Mouse (Mus musculus): ENCODE results near the gene Etfrf1. TPM values are rescaled to one million over a fixed set of nuclear protein-coding genes. Genes with fewer than 3 reads are reported as not detected.

Etfrf1 gene
- polyA plus RNA-seq, 1 experiment from 2014 or later, result 24.3 TPM

DNA sequence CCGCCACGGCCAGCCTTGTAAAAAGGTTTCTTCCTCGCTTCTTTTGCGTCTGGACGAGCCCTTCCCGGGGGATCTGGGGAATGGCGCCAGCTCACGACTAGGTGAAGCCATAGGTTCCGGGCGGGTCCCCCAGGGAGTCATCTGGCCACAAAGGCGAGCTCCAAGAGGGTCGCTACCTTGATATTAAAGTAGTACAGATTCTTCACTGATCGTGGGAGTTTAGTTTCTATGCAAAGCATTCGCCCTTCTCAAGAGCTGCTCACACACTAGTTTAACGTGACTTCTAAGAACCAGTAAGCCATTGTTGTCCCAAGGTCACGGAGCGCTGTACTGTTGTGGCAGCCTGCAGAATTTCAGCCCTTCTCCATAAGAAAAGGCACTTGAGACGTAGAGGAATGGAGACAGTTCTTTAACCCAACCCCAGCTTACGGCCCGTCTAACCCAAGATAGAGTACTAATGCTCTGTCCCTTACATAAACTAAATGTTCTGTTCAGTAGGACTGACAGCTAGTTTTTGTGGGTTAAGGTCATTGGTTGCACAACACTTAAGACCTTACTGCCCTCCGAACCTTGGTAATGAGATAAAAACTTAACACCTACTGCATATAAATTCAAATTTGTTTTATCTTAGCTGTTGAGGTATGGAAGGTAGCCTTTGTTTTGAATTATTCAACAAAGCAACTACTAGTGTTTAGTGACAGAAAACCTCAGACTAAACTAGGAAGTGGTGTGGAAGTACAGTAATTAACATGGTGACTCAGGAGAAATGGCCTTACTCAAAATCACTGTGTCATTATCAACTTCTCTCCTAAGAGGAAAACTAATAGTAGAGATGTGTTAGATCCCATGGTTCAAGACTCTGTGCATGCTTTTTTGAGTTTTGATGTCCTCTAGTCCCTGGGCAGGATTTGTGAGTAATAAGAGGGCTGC lies 707 bp downstream of the Etfrf1 start:
- H3K9me3 ChIP-seq (ENCODE audit: control insufficient read depth, low read length), result no peaks in the 10 kb centered on the region
- ATAC-seq, result no peak; the same call in 1 of the 2 replicates

DNA sequence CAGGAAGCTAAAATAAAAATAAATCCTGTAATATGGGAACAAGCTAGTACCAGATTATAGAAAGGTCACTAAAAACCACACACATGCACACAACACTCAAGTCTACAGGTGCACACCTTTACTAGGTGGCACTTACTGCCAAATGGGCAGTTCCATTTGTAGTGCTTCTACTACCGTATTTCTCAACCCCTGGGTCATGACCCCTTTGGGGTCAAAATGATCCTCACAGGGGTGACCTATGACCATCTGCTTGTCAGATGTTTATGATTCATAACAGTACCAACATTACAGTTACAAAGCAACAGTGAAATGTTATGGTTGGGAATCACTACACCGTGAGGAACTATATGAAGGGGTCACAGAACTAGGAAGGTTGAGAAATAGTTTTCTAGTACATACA lies 3.0 kb downstream of the Etfrf1 start:
- Histone ChIP-seq H3K36me3 (ENCODE audit: control insufficient read depth, insufficient read depth) (peaks cover 6% of the 10 kb centered on the region; the same call in 1 of the 2 replicates), H3K4me2 (ENCODE audit: low read length) (no peak overlapping the region), H3K27me3 (replicated peaks; ENCODE audit: control insufficient read depth, insufficient read depth, low read length) (no peaks in the 10 kb centered on the region), H3K9ac (replicated peaks; ENCODE audit: low read depth, low read length) (no peak overlapping the region), H3K4me1 (replicated peaks; ENCODE audit: control insufficient read depth, insufficient read depth, low read length) (peaks cover 11% of the 10 kb centered on the region), H3K4me3 (replicated peaks; ENCODE audit: low read length) (no peak overlapping the region), H3K9me3 (ENCODE audit: control insufficient read depth, low read length) (no peaks in the 10 kb centered on the region), H3K27ac (ENCODE audit: low read length) (no peak overlapping the region)
- ATAC-seq, result no peak
- 86% methylated on average over 2 of the region's 2 CpGs for WGBS

More for the DNA sequence above, 707 bp downstream of the Etfrf1 start:
- WGBS, result 3% methylated on average over 21 of the region's 21 CpGs
- Histone ChIP-seq H3K27me3 (replicated peaks; ENCODE audit: control insufficient read depth, insufficient read depth, low read length) (no peaks in the 10 kb centered on the region), H3K9ac (replicated peaks; ENCODE audit: low read depth, low read length) (peak overlapping the region; percentile 75), H3K4me3 (replicated peaks; ENCODE audit: low read length) (peak overlapping the region; percentile 62), H3K36me3 (ENCODE audit: control insufficient read depth, insufficient read depth) (no peaks in the 10 kb centered on the region), H3K4me1 (replicated peaks; ENCODE audit: control insufficient read depth, insufficient read depth, low read length) (peaks cover 11% of the 10 kb centered on the region), H3K4me2 (ENCODE audit: low read length) (peak overlapping the region; percentile 65), H3K27ac (ENCODE audit: low read length) (peak overlapping the region; percentile 91)

DNA sequence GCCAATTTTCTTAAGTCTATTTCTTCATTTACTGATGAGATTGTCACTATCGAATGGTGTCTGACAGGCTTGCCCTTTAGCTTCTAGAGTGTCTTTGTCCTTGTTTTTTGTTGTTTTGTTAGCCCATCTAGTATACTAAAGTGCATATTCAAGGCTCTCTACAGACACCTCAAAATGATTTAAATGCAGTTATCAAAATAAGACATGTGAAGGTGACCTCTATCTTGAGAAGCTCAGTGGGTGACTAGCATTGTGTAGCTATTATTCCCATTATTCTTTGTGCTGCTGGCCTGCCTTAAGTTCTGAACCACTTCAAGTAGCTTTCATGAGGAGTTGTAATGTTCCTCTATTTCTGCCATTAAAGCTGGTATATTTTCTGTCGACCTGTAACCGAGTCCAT lies 4.9 kb downstream of the Etfrf1 start:
- 87% methylated on average over 3 of the region's 3 CpGs for WGBS
- Histone ChIP-seq H3K9ac (replicated peaks; ENCODE audit: low read depth, low read length) (no peak overlapping the region), H3K4me2 (ENCODE audit: low read length) (no peak overlapping the region), H3K36me3 (ENCODE audit: control insufficient read depth, insufficient read depth) (peaks cover 12% of the 10 kb centered on the region), H3K4me3 (replicated peaks; ENCODE audit: low read length) (no peak overlapping the region), H3K27ac (ENCODE audit: low read length) (no peak overlapping the region), H3K27me3 (replicated peaks; ENCODE audit: control insufficient read depth, insufficient read depth, low read length) (no peaks in the 10 kb centered on the region), H3K4me1 (replicated peaks; ENCODE audit: control insufficient read depth, insufficient read depth, low read length) (peaks cover 5% of the 10 kb centered on the region), H3K9me3 (ENCODE audit: control insufficient read depth, low read length) (no peaks in the 10 kb centered on the region)
- no peak for ATAC-seq

DNA sequence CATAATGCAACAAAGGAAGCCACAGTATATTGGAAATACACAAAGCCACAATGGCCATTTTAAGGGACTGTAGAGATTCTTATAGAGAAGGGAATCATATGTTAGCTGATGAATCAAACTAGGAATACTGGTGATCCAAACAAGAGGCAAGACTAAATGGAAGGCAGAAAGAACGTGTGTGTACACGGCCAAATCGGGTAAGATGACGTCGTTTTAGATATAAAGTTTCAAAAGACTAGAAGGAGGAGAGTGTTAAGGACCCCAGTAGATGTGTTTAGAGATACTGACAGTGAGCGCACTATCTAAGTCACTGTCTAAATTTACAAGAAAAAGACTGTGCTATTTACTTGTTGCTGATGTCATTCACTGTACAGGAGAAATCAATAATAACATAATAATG lies 13.3 kb downstream of the Etfrf1 start:
- H3K27me3 ChIP-seq (replicated peaks; ENCODE audit: control insufficient read depth, insufficient read depth, low read length), result no peaks in the 10 kb centered on the region
- H3K4me1 ChIP-seq (replicated peaks; ENCODE audit: control insufficient read depth, insufficient read depth, low read length), result no peaks in the 10 kb centered on the region
- H3K9ac ChIP-seq (replicated peaks; ENCODE audit: low read depth, low read length), result no peak overlapping the region
- no peaks in the 10 kb centered on the region for H3K9me3 ChIP-seq (ENCODE audit: control insufficient read depth, low read length)
- WGBS, result 89% methylated on average over 6 of the region's 6 CpGs
- no peak overlapping the region for H3K4me2 ChIP-seq (ENCODE audit: low read length)
- H3K36me3 ChIP-seq (ENCODE audit: control insufficient read depth, insufficient read depth), result peaks cover 6% of the 10 kb centered on the region
- H3K27ac ChIP-seq (ENCODE audit: low read length), result no peak overlapping the region
- H3K4me3 ChIP-seq (replicated peaks; ENCODE audit: low read length), result no peak overlapping the region
- ATAC-seq, result no peak

DNA sequence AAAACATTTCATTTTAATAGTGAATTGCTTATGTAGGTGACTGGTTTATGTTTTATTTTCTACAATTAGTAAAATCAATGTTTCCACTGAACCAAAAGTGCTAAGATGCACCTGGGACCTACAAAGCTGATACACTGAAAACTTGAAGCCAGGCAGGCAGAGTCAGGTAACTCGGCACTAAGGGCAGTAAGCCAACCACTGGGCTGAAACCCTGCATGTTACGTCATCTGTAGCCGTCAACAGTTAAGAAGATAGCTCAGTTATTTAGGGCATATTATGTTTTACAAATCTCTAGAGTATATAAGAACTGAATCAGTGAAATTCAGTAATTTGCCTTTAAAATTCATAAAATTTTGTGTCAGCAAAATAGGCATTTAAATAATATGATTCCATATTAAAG lies 15.4 kb downstream of the Etfrf1 start:
- Histone ChIP-seq H3K9me3 (ENCODE audit: control insufficient read depth, low read length) (no peaks in the 10 kb centered on the region), H3K4me1 (replicated peaks; ENCODE audit: control insufficient read depth, insufficient read depth, low read length) (no peaks in the 10 kb centered on the region), H3K27ac (ENCODE audit: low read length) (no peak overlapping the region), H3K36me3 (ENCODE audit: control insufficient read depth, insufficient read depth) (peaks cover 4% of the 10 kb centered on the region), H3K4me3 (replicated peaks; ENCODE audit: low read length) (no peak overlapping the region), H3K27me3 (replicated peaks; ENCODE audit: control insufficient read depth, insufficient read depth, low read length) (no peaks in the 10 kb centered on the region), H3K4me2 (ENCODE audit: low read length) (no peak overlapping the region), H3K9ac (replicated peaks; ENCODE audit: low read depth, low read length) (no peak overlapping the region)
- WGBS, result 85% methylated on average over 3 of the region's 3 CpGs
- ATAC-seq, result no peak

DNA sequence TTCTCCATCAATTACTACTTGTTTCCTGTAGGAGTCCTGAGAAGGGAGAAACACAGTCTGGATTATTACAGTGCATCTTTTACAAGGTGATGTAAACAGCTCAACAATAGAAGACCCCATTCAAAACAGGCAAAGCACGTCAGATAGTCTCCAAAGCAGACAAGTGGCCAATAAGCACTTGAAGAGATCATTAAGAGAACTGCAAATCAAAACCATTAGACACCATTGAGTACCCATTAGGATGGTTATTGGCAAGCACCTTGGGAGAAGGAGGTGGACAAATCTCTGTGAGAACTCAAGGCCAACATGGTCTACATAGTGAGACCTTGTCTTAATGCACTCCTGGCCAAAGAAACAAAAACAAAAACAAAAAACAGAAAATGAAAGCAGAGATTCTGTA lies 23.5 kb downstream of the Etfrf1 start:
- Histone ChIP-seq H3K27me3 (replicated peaks; ENCODE audit: control insufficient read depth, insufficient read depth, low read length) (no peaks in the 10 kb centered on the region), H3K9ac (replicated peaks; ENCODE audit: low read depth, low read length) (no peak overlapping the region), H3K4me1 (replicated peaks; ENCODE audit: control insufficient read depth, insufficient read depth, low read length) (no peaks in the 10 kb centered on the region), H3K9me3 (ENCODE audit: control insufficient read depth, low read length) (no peaks in the 10 kb centered on the region), H3K4me2 (ENCODE audit: low read length) (no peak overlapping the region), H3K36me3 (ENCODE audit: control insufficient read depth, insufficient read depth) (peaks cover 4% of the 10 kb centered on the region), H3K27ac (ENCODE audit: low read length) (no peak overlapping the region), H3K4me3 (replicated peaks; ENCODE audit: low read length) (no peak overlapping the region)
- no peak for ATAC-seq
- WGBS, result 44% methylated on average over 1 of the region's 1 CpGs

DNA sequence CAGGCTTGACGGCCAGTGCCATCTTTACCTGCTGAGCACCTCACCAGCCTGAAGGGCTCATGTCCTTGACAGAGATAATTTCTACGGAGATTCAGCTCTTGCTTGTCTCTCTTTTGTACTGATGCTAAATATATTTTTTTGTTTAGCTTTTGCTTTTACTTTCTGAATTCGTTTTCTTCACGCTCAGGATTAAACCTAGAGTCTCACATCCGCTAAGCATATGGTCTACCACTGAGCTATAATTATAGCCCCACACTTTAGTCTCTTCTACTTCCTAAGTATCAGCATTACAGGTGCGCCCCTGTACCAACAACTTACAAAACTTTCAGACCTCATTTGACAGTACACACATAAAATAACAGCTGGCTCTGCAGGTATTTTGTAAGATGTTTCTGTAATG lies 24.4 kb downstream of the Etfrf1 start:
- Histone ChIP-seq H3K4me1 (replicated peaks; ENCODE audit: control insufficient read depth, insufficient read depth, low read length) (no peaks in the 10 kb centered on the region), H3K4me3 (replicated peaks; ENCODE audit: low read length) (no peak overlapping the region), H3K36me3 (ENCODE audit: control insufficient read depth, insufficient read depth) (peaks cover 4% of the 10 kb centered on the region; the same call in 1 of the 2 replicates), H3K9me3 (ENCODE audit: control insufficient read depth, low read length) (no peaks in the 10 kb centered on the region), H3K27me3 (replicated peaks; ENCODE audit: control insufficient read depth, insufficient read depth, low read length) (no peaks in the 10 kb centered on the region), H3K9ac (replicated peaks; ENCODE audit: low read depth, low read length) (no peak overlapping the region), H3K27ac (ENCODE audit: low read length) (no peak overlapping the region), H3K4me2 (ENCODE audit: low read length) (no peak overlapping the region)
- 85% methylated on average over 6 of the region's 6 CpGs for WGBS
- no peak for ATAC-seq

DNA sequence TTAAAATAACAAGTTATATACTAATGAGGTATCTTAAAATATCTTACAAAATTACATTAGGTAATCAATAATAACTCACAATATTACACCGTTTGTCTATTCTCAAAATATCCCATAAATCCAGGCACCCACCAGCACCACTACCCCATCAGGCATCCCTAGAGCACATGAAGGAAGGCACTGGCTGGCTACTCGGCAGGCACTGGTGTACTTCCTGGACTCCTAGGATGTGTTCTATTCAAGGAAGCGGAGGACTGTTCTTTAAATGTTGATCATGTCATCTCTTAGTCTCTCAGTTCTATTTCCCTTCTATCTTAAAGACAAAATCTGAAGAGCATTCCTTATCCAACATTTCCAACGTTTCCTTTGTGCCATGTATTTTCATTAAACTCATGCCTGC lies 26.2 kb downstream of the Etfrf1 start:
- H3K36me3 ChIP-seq (ENCODE audit: control insufficient read depth, insufficient read depth), result no peaks in the 10 kb centered on the region
- ATAC-seq, result no peak
- H3K27me3 ChIP-seq (replicated peaks; ENCODE audit: control insufficient read depth, insufficient read depth, low read length), result no peaks in the 10 kb centered on the region
- no peaks in the 10 kb centered on the region for H3K4me1 ChIP-seq (replicated peaks; ENCODE audit: control insufficient read depth, insufficient read depth, low read length)
- 83% methylated on average over 4 of the region's 4 CpGs for WGBS
- H3K4me3 ChIP-seq (replicated peaks; ENCODE audit: low read length), result no peak overlapping the region
- no peak overlapping the region for H3K4me2 ChIP-seq (ENCODE audit: low read length)
- H3K27ac ChIP-seq (ENCODE audit: low read length), result no peak overlapping the region
- no peak overlapping the region for H3K9ac ChIP-seq (replicated peaks; ENCODE audit: low read depth, low read length)
- H3K9me3 ChIP-seq (ENCODE audit: control insufficient read depth, low read length), result no peaks in the 10 kb centered on the region

DNA sequence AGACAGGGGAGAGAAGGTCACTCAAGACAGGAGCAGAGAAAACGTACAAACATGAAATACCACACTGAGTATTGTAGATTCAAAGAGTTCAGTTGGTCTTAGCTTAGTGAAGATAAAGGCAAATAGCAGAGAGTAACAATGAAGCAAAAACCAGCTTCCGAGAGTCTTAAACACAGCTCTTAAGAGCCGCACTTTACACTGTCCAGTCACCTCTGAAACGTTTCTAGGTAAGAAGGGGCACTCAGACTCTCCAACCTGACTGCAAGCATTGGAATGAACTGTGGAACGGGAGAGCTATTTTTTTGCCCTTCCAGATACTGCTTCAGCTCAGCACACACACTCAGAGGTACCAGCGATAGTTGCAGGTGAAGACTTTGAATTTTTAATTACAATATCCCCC lies 29.4 kb downstream of the Etfrf1 start:
- Histone ChIP-seq H3K9me3 (ENCODE audit: control insufficient read depth, low read length) (no peaks in the 10 kb centered on the region), H3K36me3 (ENCODE audit: control insufficient read depth, insufficient read depth) (no peaks in the 10 kb centered on the region; the same call in 1 of the 2 replicates), H3K4me3 (replicated peaks; ENCODE audit: low read length) (no peak overlapping the region), H3K9ac (replicated peaks; ENCODE audit: low read depth, low read length) (no peak overlapping the region), H3K4me2 (ENCODE audit: low read length) (no peak overlapping the region), H3K27ac (ENCODE audit: low read length) (no peak overlapping the region), H3K27me3 (replicated peaks; ENCODE audit: control insufficient read depth, insufficient read depth, low read length) (no peaks in the 10 kb centered on the region), H3K4me1 (replicated peaks; ENCODE audit: control insufficient read depth, insufficient read depth, low read length) (no peaks in the 10 kb centered on the region)
- 90% methylated on average over 6 of the region's 6 CpGs for WGBS
- ATAC-seq, result no peak
